Mouse (Mus musculus) intestine, postnatal 0 days (tissue): ENCODE data around the gene Camk1g. TPM values are rescaled to one million over a fixed set of nuclear protein-coding genes. Genes with fewer than 3 reads are reported as not detected.
A peak's percentile ranks its signal among the peaks of the same experiment; 100 is the strongest.

Experiments used
- ATAC-seq: fragments of 200-750 bp; cut with Nextera tagmentation; 2 replicates; pipeline ENCODE4 v1.8.0; 2017; ENCODE audit warnings: mild to moderate bottlenecking, moderate TSS enrichment, moderate library complexity
- H3K27ac ChIP-seq: fragments of 300-500 bp; sonication (generic); 2 replicates; pipeline ENCODE4 v1.5.1; 2014; ENCODE audit warnings: mild to moderate bottlenecking, low read depth, low read length, moderate library complexity
- H3K27me3 ChIP-seq: fragments of 300-500 bp; sonication (generic); replicated peaks from 2 replicates; pipeline ENCODE4 v1.6.1; 2014; ENCODE audit warnings: low read length, mixed read lengths; ENCODE audit not compliant: control insufficient read depth, insufficient read depth
- H3K36me3 ChIP-seq: fragments of 300-500 bp; sonication (generic); 2 replicates; pipeline ENCODE4 v1.6.1; 2014; ENCODE audit warnings: mild to moderate bottlenecking, moderate library complexity; ENCODE audit not compliant: control insufficient read depth, insufficient read depth
- H3K4me1 ChIP-seq: fragments of 300-500 bp; sonication (generic); replicated peaks from 2 replicates; pipeline ENCODE4 v1.6.1; 2014; ENCODE audit warnings: antibody characterized with exemption, low read length, mixed read lengths; ENCODE audit not compliant: control insufficient read depth, insufficient read depth
- H3K4me2 ChIP-seq: fragments of 300-500 bp; sonication (generic); replicated peaks from 2 replicates; pipeline ENCODE4 v1.6.1; 2014; ENCODE audit warnings: low read depth, mild to moderate bottlenecking, moderate library complexity
- H3K4me3 ChIP-seq: fragments of 300-500 bp; sonication (generic); 2 replicates; pipeline ENCODE4 v1.5.1; 2014; ENCODE audit warnings: low read depth, low read length
- H3K9ac ChIP-seq: fragments of 300-500 bp; sonication (generic); 2 replicates; pipeline ENCODE4 v1.6.1; 2014; ENCODE audit warnings: mild to moderate bottlenecking, low read depth, low read length
- H3K9me3 ChIP-seq: fragments of 300-500 bp; sonication (generic); 2 replicates; pipeline ENCODE4 v1.6.1; 2016; ENCODE audit warnings: mixed run types; ENCODE audit not compliant: control insufficient read depth
- CTCF ChIP-seq: sonication (generic); IDR thresholded peaks from 2 replicates; pipeline ENCODE4 v1.5.1; 2016; ENCODE audit warnings: low read depth, mild to moderate bottlenecking, control low read depth, antibody characterized with exemption, moderate library complexity
- WGBS: fragments of 180-500 bp; shearing (Covaris S2); extraction: QIAGEN DNeasy Blood & Tissue Kit; methylation state at CpG from one replicate; pipeline ENCODE4 v1.1.7; 2014; 5-methylcytosine and 5-hydroxymethylcytosine counted together
- polyA plus RNA-seq: library from polyadenylated mRNA; unstranded; fragments of >200 nt; fragmentation: Nextera tagmentation; extraction: Ambion mirVana; gene quantifications from 2 replicates; pipeline ENCODE4 v1.2.1, GENCODE M21; 2015

Gene Camk1g
- polyA plus RNA-seq, 1 experiment from 2014 or later, result 1.0 TPM

DNA sequence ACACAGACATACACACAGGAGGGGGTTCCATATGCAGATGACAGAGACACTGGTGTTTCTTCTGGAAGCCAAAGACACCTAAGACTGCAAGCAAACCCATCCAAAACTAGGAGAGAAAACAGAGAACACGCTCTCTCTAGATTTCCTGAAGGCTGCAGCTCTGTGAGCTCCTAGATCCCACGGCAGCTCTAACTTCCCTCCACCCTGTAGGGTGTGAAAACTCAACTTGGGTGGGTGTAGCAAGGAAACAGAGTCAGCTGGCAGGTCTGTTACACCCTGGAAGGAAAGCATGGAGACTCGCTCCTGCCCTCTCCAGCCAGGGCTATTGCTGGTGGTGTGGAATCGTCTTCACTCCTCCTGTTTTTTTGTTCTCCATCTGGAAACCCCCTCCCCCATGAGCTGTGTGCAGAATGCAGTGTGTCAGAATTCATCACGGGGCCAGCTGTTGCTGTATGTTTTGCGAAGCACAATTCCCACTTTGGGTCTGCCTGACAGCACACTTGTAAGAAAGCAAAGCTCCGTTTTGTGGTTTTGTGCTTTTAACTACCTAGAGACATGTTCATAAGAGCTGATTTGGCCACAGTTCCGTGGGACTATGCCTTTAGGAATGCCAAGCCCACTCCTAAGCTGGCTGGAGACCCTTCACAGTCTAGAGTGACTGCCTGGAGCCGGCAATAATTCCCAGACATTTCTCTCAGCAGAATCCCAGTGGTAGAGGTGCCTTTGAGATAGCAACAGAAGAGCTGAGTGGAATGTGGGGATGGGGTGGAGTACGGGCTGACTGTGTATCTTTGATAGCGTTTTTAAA is 11.7 kb upstream of the Camk1g start:
- H3K27ac ChIP-seq, result no peak overlapping the region
- H3K4me2 ChIP-seq, result peak overlapping the region; percentile 71
- no peak for TF ChIP-seq CTCF
- 0 out of 2 replicates have a peak, but pooled peaks have one; percentile 3 for ATAC-seq
- no peaks in the 10 kb centered on the region for H3K4me1 ChIP-seq
- peak overlapping the region; percentile 33; the same call in 1 of the 2 replicates for H3K4me3 ChIP-seq
- no peaks in the 10 kb centered on the region for H3K9me3 ChIP-seq
- H3K27me3 ChIP-seq, result no peaks in the 10 kb centered on the region
- no peak overlapping the region for H3K9ac ChIP-seq
- 32% methylated on average over 11 of the region's 11 CpGs for WGBS
- H3K36me3 ChIP-seq, result no peaks in the 10 kb centered on the region

DNA sequence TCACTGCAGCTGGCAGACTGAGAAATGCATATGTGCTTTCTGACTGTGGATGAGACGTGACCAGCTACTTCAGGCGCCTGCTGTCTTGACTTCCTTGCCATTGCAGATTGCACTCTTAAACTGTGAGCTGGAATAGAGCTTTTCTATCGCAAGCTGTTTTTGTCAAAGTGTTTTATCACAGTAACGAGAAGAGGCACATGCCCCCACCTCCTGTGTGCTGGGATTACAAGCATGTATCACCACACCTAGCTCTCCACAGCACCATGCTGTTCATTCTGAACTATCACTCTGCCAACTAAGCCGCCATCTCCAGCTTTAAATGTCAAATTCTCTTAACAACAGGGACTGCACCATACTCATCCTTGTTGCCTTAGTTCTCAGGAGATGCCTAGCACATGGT is 10.8 kb upstream of the Camk1g start:
- Histone ChIP-seq H3K9me3 (no peaks in the 10 kb centered on the region), H3K4me3 (no peak overlapping the region), H3K36me3 (no peaks in the 10 kb centered on the region), H3K27ac (no peak overlapping the region), H3K4me2 (no peak overlapping the region), H3K9ac (no peak overlapping the region), H3K4me1 (no peaks in the 10 kb centered on the region), H3K27me3 (no peaks in the 10 kb centered on the region)
- TF ChIP-seq CTCF, result no peak
- 89% methylated on average over 5 of the region's 5 CpGs for WGBS
- ATAC-seq, result no peak

DNA sequence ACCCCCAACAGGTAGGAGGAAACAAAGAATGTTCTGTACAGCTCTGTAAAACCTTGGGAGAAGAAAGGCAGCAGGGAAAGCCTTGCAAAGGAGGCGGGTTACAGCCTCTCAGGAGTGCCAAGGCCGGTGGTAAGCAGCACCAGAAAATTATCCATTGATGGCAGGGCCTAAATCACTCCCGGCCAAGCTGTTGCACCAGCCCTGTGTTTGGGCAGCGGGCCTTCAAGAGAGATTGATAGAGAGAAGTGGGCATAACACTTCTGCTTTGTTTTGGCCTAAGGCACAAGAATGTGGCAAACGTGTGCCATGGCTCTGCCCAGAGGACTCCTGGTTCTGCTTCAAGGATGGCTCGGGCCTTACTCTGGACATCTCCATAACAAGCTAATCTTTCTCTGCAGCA is 9.5 kb upstream of the Camk1g start:
- ATAC-seq, result no peak
- Histone ChIP-seq H3K36me3 (no peaks in the 10 kb centered on the region), H3K4me2 (no peak overlapping the region), H3K27me3 (no peaks in the 10 kb centered on the region), H3K4me1 (no peaks in the 10 kb centered on the region), H3K27ac (no peak overlapping the region), H3K4me3 (no peak overlapping the region), H3K9me3 (no peaks in the 10 kb centered on the region), H3K9ac (no peak overlapping the region)
- no peak for TF ChIP-seq CTCF
- WGBS, result 79% methylated on average over 6 of the region's 6 CpGs

DNA sequence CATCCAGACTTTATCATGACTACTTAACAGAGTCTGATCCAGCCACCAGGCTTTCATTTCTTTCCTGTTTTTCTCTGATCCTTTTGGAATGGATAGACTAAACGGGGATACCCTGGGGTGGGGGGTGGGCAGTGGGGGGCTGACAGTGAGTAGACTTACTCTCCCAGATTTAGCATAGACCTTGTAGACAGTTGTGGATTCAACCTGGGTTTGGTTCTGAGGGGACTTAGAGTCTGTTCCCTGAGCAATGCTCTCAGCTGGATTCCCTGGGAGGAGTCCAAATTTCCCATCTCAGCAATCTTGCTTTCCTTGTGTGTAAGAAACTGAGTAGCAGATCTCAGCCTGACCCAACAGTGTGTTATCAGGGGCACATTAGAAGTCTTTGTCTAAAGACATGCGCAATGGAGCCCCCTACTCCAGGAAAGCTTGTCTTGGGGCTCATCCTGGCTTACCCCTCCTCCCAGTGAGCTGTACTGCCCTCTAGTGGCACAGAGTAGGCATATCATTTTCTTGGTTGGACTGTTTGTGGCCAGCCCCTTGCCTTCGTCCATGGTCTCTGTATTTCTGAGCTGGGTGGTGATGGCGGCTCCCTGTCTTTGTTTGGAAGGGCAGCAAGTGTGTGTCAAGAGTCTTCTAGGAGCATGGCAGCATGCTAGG is 6.5 kb upstream of the Camk1g start:
- no peaks in the 10 kb centered on the region for H3K4me1 ChIP-seq
- no peak for ATAC-seq
- 31% methylated on average over 4 of the region's 4 CpGs for WGBS
- H3K36me3 ChIP-seq, result no peaks in the 10 kb centered on the region
- H3K27ac ChIP-seq, result no peak overlapping the region
- H3K9ac ChIP-seq, result no peak overlapping the region
- no peaks in the 10 kb centered on the region for H3K27me3 ChIP-seq
- no peaks in the 10 kb centered on the region for H3K9me3 ChIP-seq
- H3K4me3 ChIP-seq, result no peak overlapping the region
- peak; percentile 96 for TF ChIP-seq CTCF
- H3K4me2 ChIP-seq, result no peak overlapping the region

DNA sequence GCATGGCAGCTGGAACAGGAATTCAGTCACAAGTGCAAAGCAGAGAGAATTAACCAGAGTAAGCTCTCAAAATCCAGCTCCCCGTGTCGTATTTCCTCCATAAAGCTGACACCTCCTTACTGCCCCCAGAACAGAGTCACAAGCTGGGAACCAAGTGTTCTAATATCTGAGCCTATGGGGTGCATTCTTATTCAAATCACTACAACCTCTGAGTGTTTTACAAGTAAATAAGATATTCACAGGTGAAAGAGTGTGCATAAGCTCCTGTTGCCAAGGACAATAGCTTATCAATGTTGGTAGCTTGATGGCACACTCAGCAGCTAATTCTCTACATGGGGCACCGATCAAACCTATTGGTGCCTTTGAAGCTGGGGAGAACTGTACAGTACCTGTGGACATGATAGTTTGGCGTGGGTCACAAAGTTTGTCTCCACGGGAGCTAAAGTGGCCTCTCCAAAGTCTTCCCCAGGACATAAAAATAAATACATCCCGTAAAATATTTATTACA is 3.9 kb upstream of the Camk1g start:
- Histone ChIP-seq H3K27me3 (no peaks in the 10 kb centered on the region), H3K4me3 (no peak overlapping the region), H3K4me1 (no peaks in the 10 kb centered on the region), H3K9ac (no peak overlapping the region), H3K36me3 (no peaks in the 10 kb centered on the region), H3K9me3 (no peaks in the 10 kb centered on the region), H3K4me2 (no peak overlapping the region), H3K27ac (no peak overlapping the region)
- 81% methylated on average over 6 of the region's 6 CpGs for WGBS
- no peak for TF ChIP-seq CTCF
- ATAC-seq, result no peak

DNA sequence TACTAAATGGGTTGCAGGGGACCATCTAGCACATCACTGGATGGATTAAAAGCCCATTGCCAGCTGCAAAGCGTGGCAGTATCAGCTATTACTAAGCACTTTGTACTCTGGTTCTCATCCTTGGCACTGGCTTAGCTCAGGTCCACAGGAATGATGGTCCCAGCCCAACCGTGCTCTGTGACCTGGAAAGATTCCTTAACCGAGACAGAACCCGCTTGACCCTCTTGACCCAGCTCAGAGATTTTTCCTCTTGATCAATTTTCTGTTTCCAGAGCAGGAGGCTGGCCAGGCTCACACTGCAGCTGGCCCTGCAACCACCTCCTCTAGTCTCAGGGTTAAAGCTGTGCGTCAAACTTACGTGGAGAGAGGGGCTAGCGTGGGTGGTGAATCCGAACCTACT is 1.0 kb downstream of the Camk1g start:
- H3K4me2 ChIP-seq, result peak overlapping the region; percentile 41
- no peaks in the 10 kb centered on the region for H3K4me1 ChIP-seq
- H3K27me3 ChIP-seq, result no peaks in the 10 kb centered on the region
- ATAC-seq, result no peak
- 59% methylated on average over 8 of the region's 8 CpGs for WGBS
- no peak overlapping the region for H3K9ac ChIP-seq
- TF ChIP-seq CTCF, result no peak
- no peak overlapping the region for H3K27ac ChIP-seq
- H3K4me3 ChIP-seq, result peak overlapping the region; percentile 21; the same call in 1 of the 2 replicates
- H3K36me3 ChIP-seq, result no peaks in the 10 kb centered on the region
- H3K9me3 ChIP-seq, result no peaks in the 10 kb centered on the region
